Mouse (Mus musculus) kidney, postnatal 25 days (tissue): Measurements from ENCODE around the gene Timp3.
A peak's percentile ranks its signal among the peaks of the same experiment; 100 is the strongest.

ENCODE experiments used
- DNase-seq, 2 experiments: peaks; one replicate each; pipeline ENCODE4 v3.0.0; 2021; ENCODE audit warnings: mixed read lengths in 2 of 2

Gene Timp3

DNA sequence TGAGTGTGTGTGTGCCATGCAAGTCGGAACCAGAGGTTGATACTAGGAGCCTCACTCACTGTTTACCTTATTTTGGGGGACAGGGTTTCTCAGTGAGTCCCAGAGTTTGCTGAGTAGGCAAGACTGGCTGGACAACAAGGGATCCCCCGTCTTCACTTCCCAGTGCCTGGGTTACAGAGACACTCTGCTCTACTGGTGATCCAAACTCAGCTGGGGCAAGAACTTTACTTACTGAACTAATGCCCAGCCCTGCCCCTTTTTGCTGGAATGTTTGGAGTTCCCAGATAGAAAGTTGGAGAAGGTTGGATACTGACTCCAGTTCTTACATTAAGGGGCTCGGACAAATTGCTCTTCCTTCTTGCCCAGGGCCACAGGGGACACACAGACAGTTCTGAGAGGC is 89.2 kb downstream of the Timp3 start:
- DNase-seq = no peak

DNA sequence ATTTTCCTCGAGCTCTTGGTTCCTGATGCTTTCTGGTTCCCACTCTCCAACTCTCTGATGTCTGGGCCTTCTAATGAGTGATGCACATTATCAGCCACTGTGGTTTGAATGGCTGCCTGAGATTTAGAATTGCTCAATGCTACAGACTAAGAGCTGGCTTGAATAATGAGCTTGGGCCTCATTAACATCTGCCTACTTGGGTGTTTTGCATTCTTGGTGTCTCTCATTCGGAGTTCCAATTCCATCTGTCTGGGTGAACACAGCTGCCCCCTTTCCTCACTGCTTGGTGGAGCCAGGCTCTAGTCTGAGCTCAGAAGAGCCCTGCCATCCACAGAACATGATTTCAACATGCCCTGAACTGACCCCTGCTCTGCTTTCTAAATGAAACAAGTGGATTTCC is 89.7 kb downstream of the Timp3 start:
- DNase-seq = no peak

DNA sequence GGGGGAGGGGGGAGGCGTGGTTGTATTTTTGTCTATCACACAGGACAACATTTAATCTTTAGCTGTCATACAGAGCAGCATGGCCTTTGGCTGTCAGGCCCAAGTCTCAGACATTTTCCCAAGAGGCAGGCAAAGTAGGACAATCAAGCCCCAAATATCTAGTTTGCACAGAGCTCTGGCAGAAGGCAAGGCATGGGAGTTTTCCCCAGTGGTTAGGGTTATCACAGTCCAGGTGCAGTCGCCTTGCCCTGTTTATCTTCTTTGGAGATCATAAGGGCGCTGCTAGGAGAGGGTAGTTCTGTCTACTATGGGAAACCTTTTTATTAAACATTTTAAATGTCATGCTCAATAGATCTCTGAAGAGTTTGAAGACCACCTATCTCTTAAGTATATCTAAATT is 92.2 kb downstream of the Timp3 start:
- no peak for DNase-seq

DNA sequence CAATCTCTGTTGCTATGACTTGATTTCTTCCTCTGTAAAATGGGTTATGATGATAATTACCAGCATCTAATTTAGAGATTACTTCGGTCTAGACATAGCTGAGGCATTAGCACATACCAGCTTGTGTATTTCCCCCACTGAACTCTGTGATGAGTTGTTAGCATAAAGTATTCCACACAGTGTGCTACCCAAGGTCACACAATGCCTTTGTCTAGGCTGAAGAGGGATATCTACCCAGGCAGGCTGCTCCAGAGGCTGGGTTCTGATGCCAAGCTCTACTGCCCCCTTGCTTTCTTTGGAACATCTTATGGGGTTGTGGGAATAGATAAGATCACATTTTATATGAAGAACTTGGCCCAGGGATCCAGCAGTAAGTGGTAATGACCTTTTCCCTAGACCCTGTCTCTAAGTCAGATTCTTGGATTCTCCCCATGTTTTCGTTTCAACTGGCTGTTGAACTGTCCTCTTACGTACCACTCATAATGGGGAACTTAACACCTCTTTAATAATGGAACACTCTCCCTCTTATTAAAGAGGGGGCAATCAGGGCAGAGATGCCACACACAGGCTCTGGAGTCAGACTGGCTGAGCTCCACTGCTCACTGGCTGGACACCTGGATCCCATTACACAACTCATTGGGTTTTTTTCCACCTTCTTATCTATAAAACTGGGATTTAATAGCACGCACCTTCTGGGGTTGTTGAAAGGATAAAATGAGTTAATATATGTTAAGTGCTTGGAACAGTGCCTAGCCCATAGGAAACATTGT is 97.6 kb downstream of the Timp3 start:
- no peak for DNase-seq

DNA sequence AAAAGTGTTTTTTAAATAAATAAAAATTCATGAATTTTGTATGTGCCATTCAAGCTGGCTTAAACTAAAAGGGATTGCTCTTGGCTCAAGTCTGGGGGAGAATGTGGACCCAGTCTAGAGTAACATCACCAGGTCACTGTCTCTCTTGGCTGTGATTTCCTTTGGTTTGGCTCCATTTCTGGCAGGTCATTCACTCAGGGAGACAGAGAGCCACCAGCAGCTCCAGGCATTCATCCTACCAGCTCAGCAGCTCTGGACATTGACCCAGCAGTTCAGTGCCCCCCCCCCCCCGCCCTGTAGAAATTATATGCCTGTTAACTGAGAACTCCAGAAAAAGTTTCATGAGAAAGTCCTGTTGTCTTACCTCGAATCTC is 98.2 kb downstream of the Timp3 start:
- DNase-seq = peak; percentile 19 to 55
